Mouse (Mus musculus) layer of hippocampus, postnatal 36 days (tissue): ENCODE results near the gene Hoxd13. TPM values are rescaled to one million over a fixed set of nuclear protein-coding genes. Genes with fewer than 3 reads are reported as not detected.

Experiments used
- DNase-seq, 2 experiments: peaks; one replicate each; pipeline ENCODE4 v3.0.0; 2022
- microRNA-seq, 2 experiments: library from miRNA; unstranded; fragments of <30 nt; microRNA quantifications; one replicate each; pipeline ENCODE4 v1.2.0; 2021
- total RNA-seq, 2 experiments: library from RNA; stranded (reverse); gene quantifications; 2 replicates each; pipeline ENCODE4 v1.2.3; 2021

The Hoxd13 gene
- total RNA-seq, 2 experiments from 2014 or later = not detected

DNA sequence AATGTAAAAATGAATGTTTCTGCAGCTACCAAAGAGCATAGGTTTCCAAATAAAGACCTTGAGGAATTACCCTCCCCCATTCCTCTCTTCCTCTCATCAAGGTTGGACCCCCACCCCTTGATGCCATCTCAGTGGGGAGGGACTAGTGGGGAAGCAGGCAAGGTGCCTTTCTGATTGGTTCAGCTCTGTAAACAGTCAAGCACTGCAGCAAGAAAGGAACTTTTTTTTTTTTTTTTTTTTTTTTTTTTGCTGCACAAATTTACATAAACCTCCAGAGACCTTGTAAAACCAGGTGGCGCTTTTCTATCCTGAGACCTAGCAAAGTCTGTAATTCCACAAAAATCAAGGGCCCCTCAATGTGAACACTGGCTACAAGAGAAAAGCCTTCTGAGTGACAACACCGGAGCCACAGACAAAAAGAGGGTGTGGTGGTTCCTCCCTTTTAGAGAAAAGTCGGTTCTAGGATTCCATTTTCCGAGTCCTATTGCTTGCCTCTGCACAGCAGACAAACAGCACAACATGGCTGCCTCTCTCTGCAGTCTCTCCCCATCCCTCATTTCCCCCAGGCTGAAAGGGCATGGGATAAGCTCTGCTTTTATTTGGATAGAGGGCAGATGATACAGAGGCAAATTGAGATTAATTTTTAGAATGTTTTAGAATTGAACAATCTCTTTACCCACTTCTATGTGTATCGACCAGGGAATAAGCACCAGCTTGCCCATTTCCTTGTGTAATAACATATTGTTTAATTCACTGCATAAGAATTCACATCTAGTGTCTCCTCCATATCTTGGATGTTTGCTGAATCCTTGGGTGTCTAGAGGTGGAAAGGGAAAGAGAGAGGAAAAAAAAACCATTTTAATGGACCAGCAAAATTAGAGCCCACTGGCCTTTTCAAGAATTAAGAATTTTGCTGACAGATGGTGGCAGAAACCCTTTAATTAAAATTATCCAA is 41.6 kb downstream of the Hoxd13 start:
- DNase-seq = no peak

DNA sequence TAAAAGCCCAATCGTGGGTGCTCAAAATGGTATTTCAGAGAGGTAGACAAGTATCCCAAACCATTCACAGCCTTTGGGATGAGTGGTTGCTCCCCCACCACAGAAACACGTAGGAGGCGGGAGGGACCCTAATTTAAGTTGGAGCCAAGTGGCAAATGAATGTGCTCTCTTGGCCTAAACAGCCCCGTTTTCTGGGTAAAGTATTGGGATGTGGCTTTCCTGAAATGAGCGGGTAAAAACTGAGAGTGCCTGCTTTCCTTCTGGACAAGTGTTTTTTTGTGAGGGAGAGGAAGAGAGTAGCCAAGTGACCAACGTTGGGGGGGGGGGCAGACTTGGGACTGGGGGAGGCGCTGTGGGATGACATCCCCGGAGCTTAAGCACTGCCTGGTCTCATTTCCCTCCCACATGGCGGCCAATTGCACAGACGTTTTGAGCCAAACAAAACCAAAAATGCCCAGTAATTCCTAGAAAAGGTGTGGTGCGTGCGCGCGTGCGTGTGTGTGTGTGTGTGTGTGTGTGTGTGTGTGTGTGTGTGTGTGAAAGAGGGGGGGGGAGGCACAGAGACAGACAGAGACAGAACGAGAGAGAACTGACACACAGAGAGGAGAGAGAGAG is 42.9 kb downstream of the Hoxd13 start:
- no peak for DNase-seq

DNA sequence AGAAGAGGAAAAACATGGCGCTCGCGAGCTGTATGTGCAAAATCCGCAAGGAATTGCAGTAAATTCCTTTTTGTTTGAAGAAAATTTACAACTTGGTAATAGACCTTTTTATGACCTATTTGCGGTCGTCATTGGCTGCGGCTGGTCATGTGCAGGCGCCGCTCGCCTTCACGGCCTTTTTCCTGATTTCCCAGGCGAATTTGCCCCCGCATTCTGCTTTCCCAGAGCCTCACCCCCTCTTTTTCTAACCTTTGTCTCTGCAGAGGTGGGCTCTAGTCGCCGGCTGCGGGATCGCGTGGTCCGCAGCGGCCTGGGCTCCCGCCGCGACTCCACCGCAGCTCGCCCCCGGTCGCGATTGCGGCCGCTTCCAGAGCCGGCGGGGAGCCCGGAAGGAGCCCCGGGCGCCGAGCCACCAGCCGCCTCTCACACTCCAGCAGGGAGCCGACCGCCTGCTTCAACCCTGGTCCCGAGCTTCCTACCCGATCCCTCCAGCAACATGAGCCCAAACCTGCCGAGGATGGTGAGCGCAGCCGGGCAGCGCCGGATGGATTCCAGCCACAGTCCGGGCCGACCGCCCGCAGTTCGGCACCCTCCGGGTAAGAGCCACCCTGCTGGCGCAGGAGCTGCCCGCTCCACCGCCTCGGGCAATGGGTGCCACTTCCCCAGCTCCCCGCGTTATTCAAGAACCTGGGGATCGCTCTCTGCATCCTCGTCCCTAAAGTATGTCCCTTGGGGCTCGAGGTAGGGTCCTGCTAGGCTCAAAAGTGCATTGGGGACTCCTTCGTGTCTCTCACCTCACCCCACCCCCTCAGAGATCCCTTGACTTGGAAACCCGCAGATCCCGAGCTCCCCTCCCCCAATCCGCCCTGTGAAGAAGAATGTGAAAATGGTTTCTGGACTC is 43.9 kb downstream of the Hoxd13 start, which contains the start of the genes Hoxd3 and Hoxd4:
Hoxd3 (plus strand) TSS at position 207 of the 901 bp plus-strand sequence.
Hoxd4 (plus strand) TSS at position 209 of the 901 bp plus-strand sequence.
- DNase-seq = no peak

DNA sequence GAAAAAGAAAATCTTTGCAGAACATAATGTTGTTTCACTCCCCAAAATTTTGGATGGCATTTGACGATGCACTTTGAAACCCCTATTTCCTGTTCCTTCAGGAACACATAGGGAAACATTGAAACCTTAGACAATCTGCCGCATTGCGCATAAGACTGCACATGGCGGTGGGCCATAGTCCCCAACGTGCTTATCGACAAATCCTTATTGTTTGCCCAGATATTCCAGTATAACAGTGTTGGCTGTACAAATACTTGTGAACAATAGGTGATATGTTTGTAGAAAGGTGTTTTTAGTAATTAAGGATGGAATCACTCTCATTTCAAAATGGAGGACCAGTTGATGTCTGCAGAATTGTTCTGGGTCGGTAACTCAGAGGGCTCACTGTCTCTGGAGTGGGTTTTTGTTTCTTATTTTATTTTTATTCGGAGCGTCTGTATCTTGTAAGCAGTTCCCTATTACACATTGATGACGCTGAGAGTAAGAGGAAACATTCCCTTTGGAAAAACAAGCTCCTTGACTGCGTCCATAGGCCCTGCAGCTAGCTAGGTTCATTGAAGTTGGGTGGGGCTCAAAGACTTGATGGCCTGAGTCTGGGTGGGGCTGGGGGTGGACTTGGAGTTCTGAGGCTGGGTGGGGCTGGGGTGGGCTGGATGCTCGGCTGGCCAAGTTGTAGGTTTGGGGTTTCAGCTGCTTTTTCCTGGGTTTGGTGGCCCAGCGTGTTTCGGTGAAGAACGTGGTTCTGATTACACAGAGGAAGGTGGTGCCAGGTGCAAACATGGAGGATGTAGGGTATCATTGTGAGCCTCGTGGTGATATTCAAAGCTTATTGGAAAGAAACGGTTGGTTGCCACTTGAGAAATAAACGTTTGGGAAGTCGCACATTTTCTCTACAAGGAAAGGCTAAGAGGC is 45.4 kb downstream of the Hoxd13 start:
- DNase-seq = no peak

DNA sequence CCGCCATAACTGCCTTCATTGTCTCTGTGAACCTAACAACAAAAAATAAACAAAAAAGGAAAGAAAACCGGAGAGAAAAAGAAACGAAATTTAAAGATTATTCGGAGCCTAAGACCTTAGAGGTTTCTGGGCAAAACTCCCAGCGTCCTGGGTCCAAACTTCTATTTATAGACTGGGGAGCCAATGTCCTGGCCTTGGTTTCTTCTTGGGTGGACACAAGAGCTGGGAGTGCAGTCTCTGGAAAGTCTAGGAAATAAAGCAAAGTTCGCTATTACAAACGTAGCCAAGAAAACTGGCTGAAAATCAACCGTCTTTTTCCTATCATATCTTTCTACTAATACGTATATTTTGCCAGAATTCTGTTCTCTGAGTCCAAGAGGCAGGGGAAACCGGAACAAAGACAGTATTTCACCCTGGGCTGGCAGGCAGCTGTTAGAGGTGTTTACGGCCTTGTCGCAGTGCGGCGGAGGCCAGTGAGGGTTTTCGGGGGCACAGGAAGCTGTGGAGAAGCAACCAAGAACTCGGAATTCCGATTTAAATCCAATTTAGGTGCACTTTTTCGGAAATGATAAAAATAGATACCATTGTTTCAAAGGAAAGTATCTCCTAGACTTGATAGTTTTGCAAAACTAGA is 46.2 kb downstream of the Hoxd13 start:
- no peak for DNase-seq

DNA sequence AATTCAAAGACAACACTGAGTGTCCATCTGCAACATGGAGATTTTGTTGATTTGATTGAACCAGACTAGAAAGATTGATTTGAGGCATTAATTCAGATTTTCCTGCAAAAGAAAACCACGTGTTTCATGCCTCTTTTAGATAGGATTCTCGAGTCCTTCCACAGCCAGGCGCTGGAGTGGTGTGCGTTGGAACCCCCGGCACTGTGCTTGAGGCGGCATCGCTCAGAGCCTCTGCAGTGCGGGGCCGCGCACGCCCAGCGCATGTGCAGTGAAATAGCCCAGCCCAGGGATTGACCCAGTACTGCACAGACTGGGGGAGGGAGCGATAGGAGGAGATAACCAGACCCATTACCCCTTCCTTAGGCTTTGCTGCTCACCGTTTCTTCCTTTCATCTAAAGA is 46.8 kb downstream of the Hoxd13 start:
- DNase-seq = no peak

DNA sequence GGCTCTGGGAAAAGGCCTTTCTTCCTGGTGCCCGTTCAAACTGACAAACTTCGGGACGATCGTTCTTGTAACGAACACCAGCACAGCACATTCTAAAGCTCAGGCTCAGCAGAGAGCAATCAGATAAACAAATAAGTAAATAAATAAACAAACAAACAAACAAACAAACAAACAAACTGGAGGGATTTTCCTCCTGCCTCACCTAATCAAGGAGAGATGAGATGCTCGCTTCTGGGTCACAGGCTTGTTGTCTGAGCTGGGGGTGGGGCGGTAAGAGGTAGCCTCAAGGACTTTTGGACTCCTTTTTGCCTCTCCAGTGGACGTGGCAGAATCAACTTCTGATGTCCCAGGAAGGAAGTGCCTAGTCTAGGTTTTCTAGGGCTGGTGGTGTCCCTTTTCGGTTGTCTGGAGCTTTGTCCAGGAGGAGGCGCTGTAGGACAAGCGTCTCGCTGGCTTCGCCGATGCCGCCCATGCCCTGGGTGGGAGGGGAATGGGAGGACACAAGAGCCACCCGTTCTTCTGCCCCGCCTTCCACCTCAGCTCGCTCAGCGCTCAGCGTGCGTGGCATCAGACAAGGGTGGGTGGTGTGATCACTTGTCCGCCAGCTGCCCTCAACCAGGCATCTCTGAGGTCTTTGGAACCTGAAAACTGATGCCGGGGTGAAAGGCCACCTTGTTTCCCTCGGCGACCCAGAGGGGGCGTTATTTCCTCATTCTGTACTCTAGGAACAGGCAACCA is 47.6 kb downstream of the Hoxd13 start:
- DNase-seq = peak; percentile 63 to 66

DNA sequence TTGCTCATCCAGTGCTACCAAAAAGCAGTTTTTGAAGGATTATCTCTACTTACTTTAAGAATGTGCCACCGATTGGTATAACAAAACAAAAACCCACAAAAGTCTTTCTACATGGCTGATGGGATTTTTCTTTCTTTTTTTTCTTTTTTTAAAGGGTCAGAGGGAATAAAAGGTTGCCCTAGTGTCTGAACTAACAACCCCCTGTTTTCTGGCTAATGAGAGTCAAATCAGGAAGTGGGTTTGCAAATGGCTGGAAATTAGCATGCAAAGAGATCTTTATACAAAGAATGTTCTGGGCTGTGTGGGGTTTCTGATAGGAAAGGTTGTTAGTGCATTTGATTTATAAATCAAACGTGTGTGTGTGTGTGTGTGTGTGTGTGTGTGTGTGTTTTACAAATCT is 52.3 kb downstream of the Hoxd13 start:
- DNase-seq = no peak

DNA sequence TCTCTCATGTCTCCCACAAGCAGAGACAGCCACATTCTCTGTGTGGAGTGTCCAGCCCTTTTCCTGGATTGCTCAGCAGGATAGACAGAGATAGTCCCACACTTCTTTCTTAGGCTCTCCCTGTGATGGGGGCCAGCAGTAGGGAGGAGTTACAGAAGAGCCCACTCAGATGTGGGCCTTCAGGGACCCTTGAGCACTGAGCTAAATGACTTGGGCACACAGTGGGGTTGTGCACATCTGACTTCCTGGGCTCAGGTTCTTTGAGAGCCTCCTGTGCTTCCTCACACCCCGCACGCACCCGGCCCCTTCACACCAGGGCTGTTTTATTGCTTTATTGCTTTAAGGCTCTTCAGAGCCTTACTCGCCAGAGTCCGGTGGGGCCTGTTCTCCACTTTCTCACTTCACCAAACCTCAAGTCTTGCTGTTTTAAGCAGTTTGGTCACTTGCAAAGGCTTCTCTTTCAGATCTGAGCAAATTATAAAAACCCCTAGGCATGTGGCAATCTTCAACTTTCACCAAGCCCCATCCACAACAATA is 52.9 kb downstream of the Hoxd13 start:
- no peak for DNase-seq

Small RNA genes within 50 kb of the gene (microRNA-seq; reads per million reads assigned to microRNA genes)
- gene Gm44463 = 0 reads per million in 2 experiments

Other genes with a start within 250 kb of the Hoxd13 start
- 10 to 100 TPM; 56.3 to 67.8 TPM for gene Lnpk, start 88.9 kb upstream of the Hoxd13 start, total RNA-seq
- not detected for gene Evx2, start 8.8 kb upstream of the Hoxd13 start, total RNA-seq
- not detected for gene Hoxd12, start 6.7 kb downstream of the Hoxd13 start, total RNA-seq
- not detected for gene Hoxd11, start 11.2 kb downstream of the Hoxd13 start, total RNA-seq
- gene Hoxd10, start 23.6 kb downstream of the Hoxd13 start, total RNA-seq = not detected
- gene Hoxd9, start 29.4 kb downstream of the Hoxd13 start, total RNA-seq = not detected
- not detected for gene Hoxd8, start 36.3 kb downstream of the Hoxd13 start, total RNA-seq
- gene Hoxd3, start 43.6 kb downstream of the Hoxd13 start, total RNA-seq = not detected
- gene Hoxd4, start 43.6 kb downstream of the Hoxd13 start, total RNA-seq = not detected
- gene Gm28230, start 58.4 kb downstream of the Hoxd13 start, total RNA-seq = not detected
- gene Hoxd1, start 94.7 kb downstream of the Hoxd13 start, total RNA-seq = under 1 TPM in 1 of 2 experiments, not detected in 1; 0.25 TPM
- gene Mtx2, start 157.5 kb downstream of the Hoxd13 start, total RNA-seq = 10 to 100 TPM; 42.2 to 51.1 TPM